Mouse (Mus musculus): ENCODE measurements at regions not wholly inside any gene's neighbourhood (a gene's known extent, or its start where the extent isn't known, plus 50 kb on each side); places are given as distances from the start of the nearest gene placed in this dataset.

DNA sequence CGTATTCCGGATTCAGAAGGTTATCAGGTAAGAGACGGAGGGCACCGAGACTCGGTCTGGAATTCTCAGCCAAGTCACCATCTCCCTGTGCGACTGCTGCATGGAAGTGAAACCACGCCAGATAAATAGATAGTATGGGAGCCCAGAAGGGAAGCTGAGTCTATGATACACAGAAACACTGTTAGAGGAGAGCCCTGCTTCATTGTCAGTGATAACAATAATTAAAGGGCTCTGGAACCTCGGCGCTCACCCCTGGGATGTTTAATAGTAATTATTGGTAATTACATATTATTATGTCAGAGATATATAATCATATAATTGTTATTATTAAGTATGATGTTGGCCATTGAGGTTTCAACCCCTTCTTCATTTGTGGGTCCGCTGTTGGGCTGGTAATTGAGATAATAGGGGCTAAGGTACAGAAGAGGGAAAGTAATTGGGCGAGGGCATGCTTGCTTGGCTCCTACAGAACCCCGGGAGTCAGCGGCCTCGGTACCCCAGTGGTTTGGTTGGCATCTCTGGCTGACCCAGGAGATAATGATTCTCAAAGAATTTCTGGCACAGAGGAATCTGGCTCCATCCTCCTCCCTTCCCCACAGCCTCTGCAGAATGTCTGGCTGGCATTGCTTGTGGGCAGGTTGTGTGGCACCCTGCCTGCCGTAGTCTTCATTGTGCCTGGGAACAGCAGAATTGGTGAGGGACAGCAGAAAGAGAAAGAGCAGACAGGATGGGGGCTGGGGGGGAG is 354.7 kb downstream of the Cog6 start:
- Histone ChIP-seq H3K27ac (ENCODE audit: insufficient read depth, low read length) (no peak overlapping the region), H3K27me3 (ENCODE audit: control insufficient read depth, insufficient read depth, low read length) (no peaks in the 10 kb centered on the region), H3K4me3 (replicated peaks; ENCODE audit: insufficient read depth, low read depth, low read length) (no peak overlapping the region), H3K4me1 (ENCODE audit: control insufficient read depth, insufficient read depth, low read length) (0 out of 2 replicates have a peak, but pooled peaks cover 4% of the 10 kb centered on the region)
- WGBS = 65% methylated on average over 15 of the region's 15 CpGs
- peak; percentile 58 to 73 for DNase-seq
- no peak for TF ChIP-seq POLR2A (IDR thresholded peaks at IDR 0.05; ENCODE audit: borderline replicate concordance, insufficient read depth, low read length)
- no peak for TF ChIP-seq CTCF (IDR thresholded peaks at IDR 0.05; ENCODE audit: borderline replicate concordance, insufficient read depth, low read depth, low read length)

DNA sequence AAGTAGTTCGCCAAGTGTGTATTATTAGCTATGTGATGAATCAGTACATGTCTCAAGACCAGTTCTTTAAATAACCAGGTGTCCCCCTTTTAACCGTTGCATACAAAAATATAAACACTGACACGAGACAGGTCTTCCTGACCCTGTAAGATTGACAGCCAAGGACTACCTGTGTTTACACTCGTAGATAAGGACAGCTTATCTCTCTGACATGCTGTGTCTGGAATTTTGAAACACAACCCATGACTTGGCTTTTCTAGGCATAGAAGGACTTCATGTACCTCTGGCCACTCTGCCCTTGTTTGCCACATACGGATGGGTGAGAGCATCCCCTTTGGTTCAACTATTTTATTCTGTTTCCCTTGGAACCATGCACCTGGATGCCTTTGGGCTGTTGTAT is 364.0 kb downstream of the Cog6 start:
- Histone ChIP-seq H3K27me3 (ENCODE audit: control insufficient read depth, insufficient read depth, low read length) (no peaks in the 10 kb centered on the region), H3K4me1 (ENCODE audit: control insufficient read depth, insufficient read depth, low read length) (peaks cover 10% of the 10 kb centered on the region), H3K27ac (ENCODE audit: insufficient read depth, low read length) (no peak overlapping the region), H3K4me3 (replicated peaks; ENCODE audit: insufficient read depth, low read depth, low read length) (no peak overlapping the region)
- 93% methylated on average over 5 of the region's 5 CpGs for WGBS
- TF ChIP-seq POLR2A (IDR thresholded peaks at IDR 0.05; ENCODE audit: borderline replicate concordance, insufficient read depth, low read length) = no peak
- no peak for TF ChIP-seq CTCF (IDR thresholded peaks at IDR 0.05; ENCODE audit: borderline replicate concordance, insufficient read depth, low read depth, low read length)
- no peak for DNase-seq

DNA sequence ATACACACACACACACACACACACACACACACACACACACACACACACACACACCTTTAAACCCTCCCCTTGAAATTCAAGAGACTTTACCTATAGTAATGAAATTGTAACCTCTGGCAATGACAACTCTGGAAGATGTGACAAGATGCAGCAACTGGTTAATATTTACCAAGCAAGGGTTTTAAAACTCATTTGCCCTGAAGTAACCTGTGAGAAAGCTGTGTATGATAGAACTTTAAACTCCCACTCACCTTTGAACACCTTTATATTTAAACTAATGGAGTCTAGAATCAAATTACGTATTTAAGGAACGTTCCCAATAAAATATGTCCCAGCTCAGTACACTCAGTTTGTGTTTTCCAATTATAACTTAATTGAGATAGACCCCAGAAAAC is 364.6 kb downstream of the Cog6 start:
- Histone ChIP-seq H3K27ac (ENCODE audit: insufficient read depth, low read length) (no peak overlapping the region), H3K27me3 (ENCODE audit: control insufficient read depth, insufficient read depth, low read length) (no peaks in the 10 kb centered on the region), H3K4me1 (ENCODE audit: control insufficient read depth, insufficient read depth, low read length) (peaks cover 10% of the 10 kb centered on the region), H3K4me3 (replicated peaks; ENCODE audit: insufficient read depth, low read depth, low read length) (no peak overlapping the region)
- WGBS = 97% methylated on average over 2 of the region's 2 CpGs
- no peak for DNase-seq
- no peak for TF ChIP-seq CTCF (IDR thresholded peaks at IDR 0.05; ENCODE audit: borderline replicate concordance, insufficient read depth, low read depth, low read length)
- TF ChIP-seq POLR2A (IDR thresholded peaks at IDR 0.05; ENCODE audit: borderline replicate concordance, insufficient read depth, low read length) = no peak

DNA sequence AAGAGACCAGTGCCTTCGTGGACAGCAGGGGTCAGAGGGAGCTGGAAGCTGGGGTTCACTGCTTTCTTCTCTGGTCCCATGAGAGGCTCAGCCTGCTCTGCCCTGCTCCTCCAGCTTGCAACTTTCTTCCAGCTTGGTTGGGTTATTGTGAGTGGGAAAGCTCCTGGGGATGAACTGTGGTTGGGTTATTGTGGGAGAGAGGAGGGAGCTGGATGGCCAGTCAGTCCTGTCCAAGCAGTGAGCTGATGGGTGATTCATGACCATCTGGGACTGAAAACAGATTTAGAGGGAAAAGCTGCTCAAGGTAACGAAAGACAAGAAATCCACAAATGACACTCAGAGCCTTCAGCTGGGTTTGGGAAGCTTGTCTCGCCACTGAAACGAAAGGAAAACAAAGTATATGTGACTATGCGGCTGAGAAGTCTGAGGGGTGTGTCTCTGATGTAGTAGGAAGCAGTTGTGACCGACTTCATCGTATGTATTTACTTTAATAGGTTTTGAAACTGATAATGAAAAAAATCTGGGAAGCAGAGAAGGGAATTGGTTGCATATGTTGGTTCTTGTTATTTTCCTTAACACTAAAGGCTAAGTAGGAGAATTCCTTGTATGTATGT is 365.1 kb downstream of the Cog6 start:
- 77% methylated on average over 7 of the region's 7 CpGs for WGBS
- no peak for TF ChIP-seq POLR2A (IDR thresholded peaks at IDR 0.05; ENCODE audit: borderline replicate concordance, insufficient read depth, low read length)
- TF ChIP-seq CTCF (IDR thresholded peaks at IDR 0.05; ENCODE audit: borderline replicate concordance, insufficient read depth, low read depth, low read length) = no peak

DNA sequence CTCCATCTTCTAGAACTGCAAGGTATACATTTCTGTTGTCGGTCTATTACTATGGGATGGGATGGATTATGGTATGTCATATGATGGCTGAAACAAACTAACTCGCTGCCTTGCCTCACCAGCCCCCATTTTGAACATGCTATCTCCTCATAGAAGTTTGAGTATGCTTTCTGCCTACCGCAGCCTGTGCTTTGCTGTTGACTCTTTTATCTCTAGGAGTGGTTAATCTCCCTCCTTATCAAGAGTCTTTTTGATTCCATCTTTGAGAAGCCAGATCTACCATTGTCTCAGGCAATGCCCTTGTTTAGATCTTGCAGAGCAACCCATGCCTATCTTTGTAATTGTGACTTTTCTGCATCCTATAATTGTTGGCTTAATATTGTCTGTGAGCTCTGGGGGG is 367.0 kb downstream of the Cog6 start:
- Histone ChIP-seq H3K27me3 (ENCODE audit: control insufficient read depth, insufficient read depth, low read length) (no peaks in the 10 kb centered on the region), H3K4me3 (replicated peaks; ENCODE audit: insufficient read depth, low read depth, low read length) (no peak overlapping the region), H3K27ac (ENCODE audit: insufficient read depth, low read length) (no peak overlapping the region), H3K4me1 (ENCODE audit: control insufficient read depth, insufficient read depth, low read length) (peaks cover 10% of the 10 kb centered on the region)
- no peak for TF ChIP-seq CTCF (IDR thresholded peaks at IDR 0.05; ENCODE audit: borderline replicate concordance, insufficient read depth, low read depth, low read length)
- no peak for TF ChIP-seq POLR2A (IDR thresholded peaks at IDR 0.05; ENCODE audit: borderline replicate concordance, insufficient read depth, low read length)
- 99% methylated on average over 3 of the region's 3 CpGs for WGBS
- no peak for DNase-seq

More for the DNA sequence above, 365.1 kb downstream of the Cog6 start:
- Histone ChIP-seq H3K27me3 (ENCODE audit: control insufficient read depth, insufficient read depth, low read length) (no peaks in the 10 kb centered on the region), H3K4me3 (replicated peaks; ENCODE audit: insufficient read depth, low read depth, low read length) (no peak overlapping the region), H3K4me1 (ENCODE audit: control insufficient read depth, insufficient read depth, low read length) (peaks cover 10% of the 10 kb centered on the region), H3K27ac (ENCODE audit: insufficient read depth, low read length) (no peak overlapping the region)
- peak in 1 of 2 experiments; percentile 21 for DNase-seq

DNA sequence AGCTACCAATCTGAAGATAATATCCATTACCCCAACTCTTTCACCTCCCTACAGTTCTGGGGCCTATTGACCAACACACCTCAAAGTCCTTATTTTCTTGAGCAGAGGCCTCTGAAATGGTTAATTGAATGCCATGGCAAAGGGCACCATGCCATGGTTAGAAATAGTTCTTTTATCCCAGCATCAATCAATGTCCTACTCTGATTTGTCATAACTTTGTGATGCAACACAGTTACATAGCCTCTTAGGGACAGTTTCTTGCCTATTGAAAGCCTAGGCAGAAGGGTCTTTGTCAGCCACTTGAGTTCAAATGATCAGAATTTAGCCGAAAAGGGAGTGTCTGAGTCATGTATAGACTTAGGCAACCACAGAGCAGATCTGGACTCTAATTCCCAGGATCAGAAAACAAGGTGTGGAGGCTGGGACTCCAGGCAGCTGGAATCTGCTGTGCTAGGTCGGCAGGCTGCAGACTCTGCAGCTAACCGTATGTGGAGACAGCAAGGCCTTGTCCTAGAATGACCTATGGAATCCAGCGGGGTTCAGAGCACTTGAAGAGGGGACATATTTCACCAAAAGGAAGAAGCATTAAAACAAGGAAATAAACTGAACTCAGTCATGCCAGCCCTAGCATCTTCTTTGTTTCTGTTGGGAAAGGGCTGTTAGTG is 368.1 kb downstream of the Cog6 start:
- no peak overlapping the region for H3K27ac ChIP-seq (ENCODE audit: insufficient read depth, low read length)
- H3K4me1 ChIP-seq (ENCODE audit: control insufficient read depth, insufficient read depth, low read length) = peaks cover 10% of the 10 kb centered on the region
- H3K4me3 ChIP-seq (replicated peaks; ENCODE audit: insufficient read depth, low read depth, low read length) = no peak overlapping the region
- TF ChIP-seq POLR2A (IDR thresholded peaks at IDR 0.05; ENCODE audit: borderline replicate concordance, insufficient read depth, low read length) (no peak), CTCF (IDR thresholded peaks at IDR 0.05; ENCODE audit: borderline replicate concordance, insufficient read depth, low read depth, low read length) (no peak)
- DNase-seq = no peak
- H3K27me3 ChIP-seq (ENCODE audit: control insufficient read depth, insufficient read depth, low read length) = no peaks in the 10 kb centered on the region
- 89% methylated on average over 4 of the region's 4 CpGs for WGBS

DNA sequence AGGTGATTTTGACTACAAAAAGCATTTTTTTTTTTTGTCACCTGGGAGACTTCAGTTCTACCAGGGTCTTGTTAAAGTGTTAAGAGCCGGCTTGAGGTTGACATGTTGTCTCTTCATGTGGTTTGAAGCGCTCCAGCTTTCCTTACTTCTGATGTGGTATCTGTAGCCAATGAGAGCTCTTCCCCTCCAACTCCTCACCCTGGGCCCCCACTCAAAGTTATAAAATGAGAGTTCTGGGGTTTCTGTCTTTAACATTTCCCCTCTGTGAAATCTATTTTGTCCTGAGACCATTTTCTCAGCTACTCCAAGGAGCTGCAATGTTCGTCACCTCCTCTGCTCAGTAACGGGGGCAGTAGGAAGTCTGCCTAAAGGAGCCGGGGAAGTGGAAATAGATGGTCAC is 369.1 kb downstream of the Cog6 start:
- Histone ChIP-seq H3K4me1 (ENCODE audit: control insufficient read depth, insufficient read depth, low read length) (peaks cover 10% of the 10 kb centered on the region), H3K27me3 (ENCODE audit: control insufficient read depth, insufficient read depth, low read length) (no peaks in the 10 kb centered on the region), H3K27ac (ENCODE audit: insufficient read depth, low read length) (no peak overlapping the region), H3K4me3 (replicated peaks; ENCODE audit: insufficient read depth, low read depth, low read length) (no peak overlapping the region)
- 96% methylated on average over 5 of the region's 5 CpGs for WGBS
- TF ChIP-seq POLR2A (IDR thresholded peaks at IDR 0.05; ENCODE audit: borderline replicate concordance, insufficient read depth, low read length) (no peak), CTCF (IDR thresholded peaks at IDR 0.05; ENCODE audit: borderline replicate concordance, insufficient read depth, low read depth, low read length) (no peak)
- DNase-seq = no peak

All from cerebellum, adult 2 months (tissue).